Mouse (Mus musculus) heart, adult 2 months (tissue): Measurements from ENCODE around the gene Plxnb3.

ENCODE experiments used
- CTCF ChIP-seq: fragments of 200-600 bp; IDR thresholded peaks from 2 replicates; pipeline ENCODE4 v1.8.1; 2022; ENCODE audit warnings: antibody characterized with exemption, mild to moderate bottlenecking, moderate library complexity
- POLR2A ChIP-seq: fragments of 200-500 bp; IDR thresholded peaks from 2 replicates; pipeline ENCODE4 v1.6.1; 2011; ENCODE audit warnings: mild to moderate bottlenecking, low read depth, low read length, control low read depth; ENCODE audit not compliant: insufficient read depth

- TF ChIP-seq POLR2A (no peak), CTCF (no peak)
These were observed 36.6 kb downstream of the Plxnb3 start for GRCm38 (mm10) chrX:73793505-73793904.
